Mouse (Mus musculus): ENCODE results near the gene Nudt2. TPM values are rescaled to one million over a fixed set of nuclear protein-coding genes. Genes with fewer than 3 reads are reported as not detected.

The Nudt2 gene
- total RNA-seq, 2 experiments from 2014 or later: 25.6 to 27.9 TPM

DNA sequence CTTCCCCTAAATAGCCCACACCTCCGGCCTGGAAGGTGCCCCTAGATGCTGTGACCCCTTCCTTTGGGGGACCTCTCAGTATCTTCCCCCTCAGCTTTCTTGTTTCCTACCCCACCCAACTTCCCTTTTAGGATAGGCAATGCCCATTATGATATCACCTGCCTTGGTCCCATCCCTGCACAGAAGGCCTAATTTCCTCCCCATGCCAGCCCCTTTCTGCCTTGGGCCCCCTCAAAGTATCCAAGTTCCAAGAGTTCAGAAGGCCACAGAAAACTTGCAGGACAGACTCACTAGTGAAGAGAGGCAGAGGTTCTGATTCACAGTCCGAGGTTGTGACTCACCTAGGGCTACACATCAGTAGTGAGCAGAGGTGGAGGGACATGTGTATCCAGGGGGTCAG, 52.3 kb downstream of the Nudt2 start, which contains the start of gene 1110017D15Rik:
Gene 1110017D15Rik (minus strand): TSS at position 101 of the 400 bp plus-strand sequence.
- DNase-seq: no peak
- intact Hi-C loops (cut with DNase I): no loop called here

DNA sequence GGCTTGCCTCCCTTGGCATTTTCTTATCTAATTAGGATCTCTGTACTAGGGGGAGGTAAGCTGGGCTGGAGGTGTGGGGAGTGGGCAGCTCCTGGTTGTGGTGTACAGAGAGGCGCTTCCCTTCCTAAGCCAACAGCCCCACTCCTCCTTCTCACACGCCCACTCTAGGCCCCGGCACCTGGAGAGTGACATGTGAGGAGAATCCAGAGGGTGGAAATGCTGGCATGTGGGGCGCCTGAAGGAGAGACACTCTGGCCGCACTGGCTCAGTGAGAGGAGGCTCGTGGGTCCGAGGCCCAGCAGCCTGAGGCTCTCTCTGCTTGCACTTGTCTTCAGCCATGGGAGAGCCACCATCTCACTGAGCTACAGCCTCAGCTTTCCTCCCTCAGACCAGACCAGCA, 53.4 kb downstream of the Nudt2 start:
- intact Hi-C loops (cut with DNase I): no loop called here
- no peak for DNase-seq

DNA sequence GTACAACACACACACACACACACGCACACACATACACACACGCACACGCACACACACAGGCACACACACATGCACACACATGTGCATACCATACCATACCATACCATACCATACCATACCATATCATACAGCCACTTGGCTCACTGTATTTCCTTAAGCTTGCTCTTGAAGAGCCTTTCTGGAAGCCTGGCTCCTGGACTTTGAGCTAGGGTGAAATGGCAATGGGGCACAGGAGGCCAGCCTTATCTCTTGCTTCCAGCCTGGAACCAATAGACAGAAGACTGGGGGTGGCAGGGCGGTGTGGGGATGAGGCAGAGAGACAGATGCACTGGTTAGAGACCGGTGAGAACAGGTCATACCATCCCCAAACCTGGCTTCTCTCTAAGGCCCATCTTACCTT, 54.2 kb downstream of the Nudt2 start:
- intact Hi-C loops (cut with DNase I): no loop called here
- DNase-seq: no peak

DNA sequence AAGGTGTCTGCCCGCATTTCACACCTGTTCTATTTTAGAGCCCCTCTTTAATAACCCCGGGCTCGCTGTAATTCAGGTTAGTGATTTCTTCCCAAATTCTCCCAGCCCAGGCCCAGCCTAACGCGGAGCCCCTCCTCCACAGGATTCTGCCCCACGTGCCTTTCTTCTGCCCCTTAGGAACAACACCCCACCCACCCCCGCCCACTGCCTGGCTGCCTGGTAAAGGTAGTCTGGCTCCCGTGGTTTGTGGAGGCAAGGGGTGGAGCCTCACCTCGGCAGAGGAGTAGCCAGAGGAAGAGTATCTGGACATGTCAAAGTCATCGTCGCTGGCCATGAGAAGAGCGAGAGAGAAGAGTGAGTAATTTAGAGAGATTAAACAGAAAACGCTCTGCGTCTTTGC, 55.7 kb downstream of the Nudt2 start:
- DNase-seq: no peak
- intact Hi-C loops (cut with DNase I): loop anchor here (10.0 kb wide), 2 partner anchors 94 to 184 kb away; no protein-coding TSS in a partner anchor

DNA sequence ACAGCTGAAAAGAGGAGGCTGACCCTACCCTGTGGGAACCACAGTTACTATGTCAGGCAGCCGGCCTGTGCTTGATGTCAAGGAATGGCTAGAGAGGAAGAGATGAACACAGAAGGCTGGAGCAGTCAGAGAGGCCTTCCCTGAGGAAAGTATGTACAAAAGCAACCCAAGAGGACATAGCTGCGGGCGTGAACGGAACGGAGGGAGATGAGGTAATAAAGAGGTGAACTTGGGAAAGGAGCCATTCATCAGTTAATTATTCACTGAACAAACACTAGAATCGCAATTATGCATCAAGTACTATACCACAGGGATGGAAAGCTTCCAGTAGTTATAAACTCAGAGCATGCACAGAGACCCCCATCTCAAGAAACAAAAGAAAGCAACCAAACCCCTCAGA, 57.2 kb downstream of the Nudt2 start:
- DNase-seq: no peak
- intact Hi-C loops (cut with DNase I): loop anchor here (10.0 kb wide), 2 partner anchors 93 to 183 kb away; no protein-coding TSS in a partner anchor

DNA sequence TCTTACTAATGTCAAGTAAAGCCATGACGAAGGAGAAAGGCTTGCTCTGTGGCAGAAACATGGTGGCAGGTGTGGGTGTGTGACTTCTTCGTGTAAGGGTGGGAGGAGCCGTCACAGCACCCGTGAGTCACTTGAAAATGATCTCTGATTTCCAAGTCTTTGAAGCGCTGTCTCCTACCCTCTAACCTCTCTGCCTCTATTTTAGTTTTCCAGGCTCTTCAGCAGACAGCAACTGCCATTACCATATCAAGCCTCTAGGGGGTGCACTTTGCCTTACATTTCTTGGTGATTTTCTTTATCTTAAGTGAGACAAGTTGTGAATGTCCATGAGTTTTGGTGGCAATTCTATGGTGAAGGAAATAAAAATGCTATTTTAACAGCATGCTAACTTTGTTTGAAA, 57.8 kb downstream of the Nudt2 start:
- peak; percentile 28 to 44 for DNase-seq
- intact Hi-C loops (cut with DNase I): loop anchor here (10.0 kb wide), 2 partner anchors 92 to 182 kb away; no protein-coding TSS in a partner anchor

DNA sequence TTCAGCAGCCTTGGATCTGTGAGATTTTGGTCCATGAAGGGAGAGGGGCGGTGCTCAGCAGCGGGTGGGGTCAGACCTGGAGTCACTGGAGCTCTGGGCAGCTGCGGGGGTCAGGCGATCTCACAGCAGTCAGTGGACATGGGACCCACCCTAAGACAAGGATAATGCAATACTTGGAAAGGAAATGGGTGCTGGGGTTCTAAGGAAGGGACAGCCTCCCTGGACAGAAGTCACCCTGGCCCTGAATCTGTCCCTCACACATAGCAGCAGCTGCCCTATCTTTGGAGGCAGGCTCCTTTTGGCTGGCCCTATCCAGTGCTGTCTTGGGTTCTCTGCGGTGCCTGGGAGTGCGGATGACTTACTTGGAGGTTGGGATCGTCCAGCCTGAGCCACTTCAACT, 58.9 kb downstream of the Nudt2 start:
- intact Hi-C loops (cut with DNase I): loop anchor here (10.0 kb wide), 2 partner anchors 91 to 181 kb away; no protein-coding TSS in a partner anchor
- DNase-seq: no peak

DNA sequence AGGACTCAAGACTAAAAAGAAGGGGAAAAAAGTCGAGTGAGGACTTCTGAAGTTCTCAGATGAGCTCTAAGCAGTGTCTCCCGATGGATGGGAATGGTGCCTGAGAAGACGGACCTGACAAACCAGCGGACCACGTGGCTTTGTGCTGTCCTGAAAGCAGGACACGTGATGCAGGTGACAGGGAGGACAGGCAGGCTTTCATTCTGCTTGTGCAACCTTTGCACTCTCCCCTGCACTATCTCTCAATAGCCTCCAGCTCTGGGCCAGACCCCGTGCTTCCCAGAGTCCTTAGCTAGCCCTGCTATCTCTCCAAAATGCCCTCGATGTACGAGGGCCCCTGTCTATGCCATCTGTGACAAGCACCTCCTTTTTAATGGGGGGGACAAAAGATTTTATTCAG, 59.9 kb downstream of the Nudt2 start:
- no peak for DNase-seq
- intact Hi-C loops (cut with DNase I): loop anchor here (10.0 kb wide), 2 partner anchors 90 to 180 kb away; no protein-coding TSS in a partner anchor

DNA sequence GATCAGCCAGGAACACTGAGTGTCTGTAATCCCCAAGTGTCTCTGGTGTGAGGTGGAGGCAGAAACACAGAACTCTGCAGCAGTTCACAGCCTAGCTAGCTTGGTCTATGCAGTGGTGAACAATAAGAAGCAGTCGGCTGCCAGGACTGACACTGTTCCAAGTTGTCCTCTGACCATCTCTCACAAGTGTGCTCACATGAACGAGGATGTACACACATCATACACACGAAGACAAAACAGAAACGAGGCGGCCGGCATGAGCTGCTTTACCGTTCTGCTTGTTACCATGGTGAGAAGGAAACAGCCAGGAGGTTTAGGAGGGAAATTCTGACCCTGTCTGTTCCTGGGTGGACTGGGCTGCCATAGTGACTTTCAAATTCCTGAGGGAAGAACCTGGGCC, 61.6 kb downstream of the Nudt2 start:
- DNase-seq: no peak
- intact Hi-C loops (cut with DNase I): loop anchor here (10.0 kb wide), 2 partner anchors 88 to 178 kb away; no protein-coding TSS in a partner anchor

DNA sequence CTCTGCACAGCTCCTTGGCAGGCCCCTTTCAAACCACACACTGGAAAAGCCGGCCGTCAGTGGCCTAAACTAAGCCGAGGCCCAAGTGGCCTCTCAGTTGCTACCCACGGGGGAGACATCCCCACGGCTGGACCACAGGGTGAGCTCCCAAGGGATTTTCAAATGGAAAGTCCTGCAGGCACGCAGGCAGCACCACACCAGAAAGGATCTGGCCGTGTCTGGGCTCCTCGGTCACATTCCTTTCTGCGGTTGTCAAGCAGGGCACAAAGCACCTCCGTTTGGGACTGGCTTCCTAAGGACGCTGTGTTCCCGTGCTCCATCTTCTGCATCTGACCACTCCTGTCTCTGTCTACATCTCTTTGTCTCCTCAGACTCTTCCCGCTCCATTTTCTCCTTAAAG, 62.1 kb downstream of the Nudt2 start:
- no peak for DNase-seq
- intact Hi-C loops (cut with DNase I): loop anchor here (10.0 kb wide), 2 partner anchors 88 to 178 kb away; no protein-coding TSS in a partner anchor

DNA sequence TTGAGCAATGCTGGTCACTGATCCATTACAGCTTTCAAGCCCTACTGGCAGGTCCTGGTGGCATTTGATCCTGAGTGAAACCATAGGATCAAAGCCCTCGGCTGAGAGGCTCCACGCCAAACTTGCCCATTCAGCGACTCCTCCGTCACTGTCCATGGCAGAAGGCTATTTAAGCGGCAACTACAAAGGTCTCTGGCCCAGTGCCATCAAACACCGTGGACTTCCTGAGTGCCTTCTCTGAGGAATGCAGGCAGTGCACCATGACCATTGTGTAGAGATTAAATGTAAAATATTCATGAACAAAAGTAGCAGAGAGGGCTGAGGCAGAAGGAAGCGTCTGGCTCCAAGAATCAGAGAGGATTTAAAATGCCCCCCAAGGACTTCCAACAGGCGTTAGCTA, 63.0 kb downstream of the Nudt2 start:
- peak; percentile 15 to 35 for DNase-seq

More for the DNA sequence above, 63.0 kb downstream of the Nudt2 start:
- intact Hi-C loops (cut with DNase I): loop anchor here (10.0 kb wide), 2 partner anchors 87 to 177 kb away; no protein-coding TSS in a partner anchor

Other genes with a start within 250 kb of the Nudt2 start
- gene Ubap2, start 190.0 kb upstream of the Nudt2 start, total RNA-seq (2021): 10 to 100 TPM; 66.2 to 67.4 TPM
- gene Dcaf12, start 150.3 kb upstream of the Nudt2 start, total RNA-seq (2021): 10 to 100 TPM; 40.6 to 44.9 TPM
- gene Ubap1, start 116.2 kb upstream of the Nudt2 start, total RNA-seq (2021): 10 to 100 TPM; 38.9 to 43.5 TPM
- gene Kif24, start 264 bp upstream of the Nudt2 start, total RNA-seq (2021): 1 to 10 TPM; 1.4 to 2.0 TPM
- gene AI464131, start 37.9 kb downstream of the Nudt2 start, total RNA-seq (2021): 10 to 100 TPM; 10.1 to 10.6 TPM
- gene 1110017D15Rik, start 52.2 kb downstream of the Nudt2 start, total RNA-seq (2021): under 1 TPM in 1 of 2 experiments, not detected in 1; 0.31 TPM
- gene Fam219a, start 104.4 kb downstream of the Nudt2 start, total RNA-seq (2021): 10 to 100 TPM; 18.6 to 21.8 TPM
- 1 to 10 TPM in 1 of 2 experiments, under 1 TPM in 1; 0.84 to 1.6 TPM for gene Dnaic1, start 104.6 kb downstream of the Nudt2 start, total RNA-seq (2021)
- 1 to 10 TPM; 4.2 to 4.4 TPM for gene Enho, start 175.2 kb downstream of the Nudt2 start, total RNA-seq (2021)
- 1 to 10 TPM; 3.3 to 7.5 TPM for gene Cntfr, start 231.9 kb downstream of the Nudt2 start, total RNA-seq (2021)
- gene Il11ra1, start 234.8 kb downstream of the Nudt2 start, total RNA-seq (2021): 10 to 100 TPM; 65.3 to 66.2 TPM
- 10 to 100 TPM; 28.0 to 32.1 TPM for gene Rpp25l, start 248.4 kb downstream of the Nudt2 start, total RNA-seq (2021)

Data from heart, postnatal 10 days (tissue).